Mouse (Mus musculus) adrenal gland, postnatal 4 days (tissue): ENCODE results near the gene Ralgapa1. TPM values are rescaled to one million over a fixed set of nuclear protein-coding genes. Genes with fewer than 3 reads are reported as not detected.
A peak's percentile ranks its signal among the peaks of the same experiment; 100 is the strongest.
"Not testable (repeated sequence)": the region's sequence is repeated elsewhere in the genome, so short reads cannot be mapped to it uniquely, and the experiment has no call there.

ENCODE experiments used
- DNase-seq, 2 experiments: peaks; one replicate each; pipeline ENCODE4 v3.0.0; 2021 to 2022; ENCODE audit warnings: low spot score in 2 of 2, mixed read lengths in 2 of 2
- total RNA-seq, 2 experiments: library from RNA; stranded (reverse); gene quantifications; 2 replicates each; pipeline ENCODE4 v1.2.3; 2021

The Ralgapa1 gene
- total RNA-seq, 2 experiments from 2014 or later = 70.5 to 76.7 TPM

DNA sequence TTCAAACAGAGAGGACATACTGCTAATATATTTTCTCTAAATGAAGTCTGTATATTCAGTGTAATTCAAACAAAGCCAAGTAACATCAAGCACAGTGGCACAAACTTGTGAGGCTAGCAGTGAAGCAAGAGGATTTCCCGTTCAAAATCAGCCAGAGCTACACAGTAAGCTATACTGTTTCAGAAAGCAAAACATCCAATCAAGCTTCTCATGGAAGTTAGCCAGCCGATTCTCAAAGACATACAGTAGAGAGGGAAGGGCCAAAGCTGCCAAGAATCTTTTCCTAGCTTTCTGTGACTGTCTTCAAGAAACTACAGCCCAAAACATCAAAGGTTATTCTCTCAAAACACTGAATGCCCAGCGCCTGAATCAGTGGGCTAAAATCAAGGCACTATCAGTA lies 15.9 kb downstream of the Ralgapa1 start:
- no peak for DNase-seq

DNA sequence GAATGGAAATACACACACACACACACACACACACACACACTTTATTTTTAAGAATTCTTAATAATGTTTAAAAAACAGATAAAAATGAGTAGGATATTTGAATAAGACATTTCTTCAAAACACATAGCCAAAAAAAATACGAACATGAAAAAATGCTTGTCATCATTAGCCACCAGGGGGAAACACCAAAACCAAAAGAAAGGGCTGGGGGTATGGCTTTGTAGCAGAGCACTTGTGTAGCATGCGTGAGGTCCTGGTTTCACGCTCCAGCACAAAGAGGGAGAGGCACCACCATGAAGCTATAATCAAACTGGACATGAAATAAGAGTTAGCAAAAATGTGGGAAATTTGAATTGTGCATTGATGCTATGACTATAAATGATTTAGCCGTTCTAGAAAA lies 19.8 kb downstream of the Ralgapa1 start:
- DNase-seq = no peak

DNA sequence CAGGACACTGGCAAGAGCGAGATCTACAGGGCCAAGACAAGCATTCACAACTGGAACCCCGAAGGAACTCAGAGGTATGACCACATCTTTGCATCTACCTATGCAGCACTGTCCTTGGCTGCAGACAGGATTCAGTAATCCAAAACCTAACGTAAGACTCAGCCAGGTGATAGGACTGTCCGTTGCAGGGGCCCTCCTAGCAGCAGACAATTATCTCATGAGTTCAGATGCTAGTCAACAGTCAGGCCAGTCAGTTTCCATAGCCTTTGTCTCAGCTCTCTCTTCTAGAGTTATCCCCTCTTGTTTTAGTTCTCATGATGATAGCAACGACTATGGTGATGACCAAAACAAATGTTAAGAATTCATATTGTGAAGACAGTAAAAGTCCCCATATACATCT lies 20.8 kb downstream of the Ralgapa1 start:
- DNase-seq = no peak

DNA sequence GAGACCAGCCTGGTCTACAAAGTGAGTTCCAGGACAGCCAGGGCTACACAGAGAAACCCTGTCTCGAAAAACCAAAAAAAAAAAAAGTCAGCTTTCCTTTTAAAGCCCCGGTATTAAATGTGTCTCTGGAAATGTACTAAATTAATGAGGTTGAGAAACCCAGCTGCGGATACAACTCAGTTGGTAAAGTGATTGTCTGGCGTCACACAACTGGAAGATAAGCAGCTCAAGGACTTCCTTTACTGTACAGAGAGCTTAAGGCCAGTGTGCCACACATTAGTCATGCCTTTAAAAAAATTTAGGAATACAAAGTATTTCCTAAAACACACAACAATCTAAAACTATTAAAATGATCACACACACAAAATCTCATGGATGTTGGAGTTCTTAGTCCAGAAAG lies 22.2 kb downstream of the Ralgapa1 start:
- no peak for DNase-seq

DNA sequence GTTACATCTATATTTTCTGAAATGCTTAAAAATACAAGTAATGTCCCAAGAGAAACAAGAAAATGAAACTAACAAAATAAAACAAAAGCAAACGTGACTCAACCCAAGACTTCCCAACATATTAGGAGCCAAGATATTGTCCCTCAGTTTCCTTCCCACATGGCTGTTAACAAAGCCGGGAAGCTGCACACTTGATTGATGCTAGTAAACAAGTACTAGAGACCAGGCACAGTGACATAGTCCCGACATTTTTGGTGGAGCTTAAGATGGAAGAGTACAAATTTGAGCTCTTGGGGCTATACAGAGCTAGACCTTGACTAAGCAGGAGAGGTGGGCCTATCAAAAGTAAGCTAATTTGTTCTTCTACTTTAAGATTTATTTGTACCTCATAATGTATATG lies 23.9 kb downstream of the Ralgapa1 start:
- DNase-seq = no peak

DNA sequence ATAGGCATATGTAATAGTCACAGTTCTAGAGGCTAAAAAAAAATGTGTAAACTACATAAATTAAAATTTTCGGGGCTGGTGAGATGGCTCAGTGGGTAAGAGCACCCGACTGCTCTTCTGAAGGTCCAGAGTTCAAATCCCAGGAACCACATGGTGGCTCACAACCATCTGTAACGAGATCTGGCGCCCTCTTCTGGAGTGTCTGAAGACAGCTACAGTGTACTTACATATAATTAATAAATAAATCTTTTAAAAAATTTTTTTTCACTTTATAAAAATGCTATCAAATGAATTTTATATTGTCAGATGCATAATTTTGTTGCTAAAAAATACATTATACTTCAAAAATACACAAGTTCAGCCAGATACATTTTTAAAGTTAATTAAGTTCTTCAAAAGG lies 26.5 kb downstream of the Ralgapa1 start:
- DNase-seq = not testable (repeated sequence)

DNA sequence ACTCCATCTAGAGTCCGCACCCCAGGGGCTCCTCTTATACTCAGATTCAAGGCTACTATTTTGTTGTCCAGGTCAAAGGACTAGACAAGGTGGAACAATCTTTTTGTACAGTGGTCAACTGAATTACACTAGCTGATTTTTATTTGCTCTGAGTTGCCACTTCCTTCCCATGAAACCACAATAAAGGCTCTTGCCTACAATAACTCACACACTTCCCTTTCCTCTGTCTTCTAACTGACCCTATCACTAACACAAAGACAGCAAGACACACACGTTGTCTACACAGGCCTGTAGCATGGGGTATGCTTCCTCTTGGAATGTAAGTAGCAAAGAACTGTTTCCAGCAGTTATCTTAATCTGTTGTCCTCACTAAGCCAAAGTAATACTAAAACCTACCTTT lies 35.7 kb downstream of the Ralgapa1 start:
- DNase-seq = no peak

DNA sequence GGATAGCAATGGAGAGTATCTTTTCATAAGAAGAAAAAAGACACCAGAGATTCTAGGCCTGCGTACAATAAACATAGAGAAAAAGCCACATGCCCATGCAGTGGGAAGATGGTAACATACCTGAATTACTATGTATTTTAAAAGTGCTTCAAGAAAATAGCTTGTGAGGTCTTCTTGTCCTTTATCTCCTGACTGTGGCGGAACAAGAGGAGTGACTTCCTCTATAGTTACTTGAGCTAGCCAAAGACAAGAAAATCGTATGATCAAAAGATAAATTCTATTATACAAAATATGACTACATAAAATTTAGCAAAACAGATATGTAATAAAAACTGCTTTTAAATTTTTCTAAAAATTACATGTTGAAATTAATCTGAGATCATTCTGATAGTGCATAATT lies 38.3 kb downstream of the Ralgapa1 start:
- no peak for DNase-seq

DNA sequence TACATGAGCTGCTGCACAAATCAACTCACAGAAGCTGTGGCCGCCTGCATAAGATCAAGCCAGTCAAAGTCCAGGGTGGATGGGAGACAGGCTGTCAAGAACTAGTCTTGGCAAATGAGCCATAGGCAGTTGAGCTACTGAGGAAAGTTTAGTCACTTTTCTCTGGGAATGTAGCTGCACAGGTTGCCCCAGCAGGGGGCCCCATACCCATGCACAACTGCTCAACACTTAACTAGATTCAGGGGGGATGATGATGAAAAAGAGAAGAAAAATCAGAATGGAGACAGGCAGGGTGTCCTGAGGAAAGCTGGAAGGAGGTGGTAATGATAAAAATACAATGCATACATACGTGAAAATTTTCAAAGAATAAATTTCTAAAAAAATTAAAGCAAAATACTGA lies 42.7 kb downstream of the Ralgapa1 start:
- DNase-seq = peak in 1 of 2 experiments; percentile 15

DNA sequence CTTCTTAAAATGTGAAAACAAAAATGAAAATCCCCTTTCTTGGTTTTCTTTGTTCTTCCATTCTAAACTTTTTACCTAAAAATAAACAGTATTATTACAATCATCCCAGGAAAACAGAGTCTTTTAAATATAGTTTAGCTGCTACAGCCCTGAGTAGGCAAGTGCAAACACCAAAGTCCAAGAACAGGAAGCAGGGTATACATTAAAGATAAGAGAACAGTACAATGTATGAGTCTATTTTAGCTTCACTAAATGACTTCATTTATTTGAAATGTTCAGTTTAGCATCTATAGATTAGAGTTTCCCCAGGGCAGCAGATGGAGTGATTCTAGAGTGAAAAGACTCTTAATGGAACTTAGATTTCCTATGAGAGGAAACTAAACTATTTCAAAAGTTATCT lies 43.6 kb downstream of the Ralgapa1 start:
- DNase-seq = no peak

DNA sequence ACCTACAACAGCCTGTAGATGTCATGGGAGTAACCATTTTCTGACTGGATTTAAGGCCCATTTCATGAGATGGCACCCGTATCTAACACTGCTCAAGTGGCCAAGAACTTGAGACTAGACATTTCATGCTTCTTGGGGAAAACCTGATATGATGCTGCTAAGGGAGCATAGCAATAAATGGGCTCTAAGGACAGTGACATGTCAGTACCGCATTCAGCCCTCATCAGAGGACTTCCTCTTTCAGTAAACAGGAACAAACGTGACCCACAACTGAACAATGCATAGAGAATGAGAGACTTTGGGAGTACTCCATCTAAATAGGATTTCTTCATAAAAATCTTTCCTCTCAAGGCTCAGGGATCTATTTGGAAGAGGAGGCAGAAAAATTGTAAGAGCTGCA lies 46.7 kb downstream of the Ralgapa1 start:
- no peak for DNase-seq

DNA sequence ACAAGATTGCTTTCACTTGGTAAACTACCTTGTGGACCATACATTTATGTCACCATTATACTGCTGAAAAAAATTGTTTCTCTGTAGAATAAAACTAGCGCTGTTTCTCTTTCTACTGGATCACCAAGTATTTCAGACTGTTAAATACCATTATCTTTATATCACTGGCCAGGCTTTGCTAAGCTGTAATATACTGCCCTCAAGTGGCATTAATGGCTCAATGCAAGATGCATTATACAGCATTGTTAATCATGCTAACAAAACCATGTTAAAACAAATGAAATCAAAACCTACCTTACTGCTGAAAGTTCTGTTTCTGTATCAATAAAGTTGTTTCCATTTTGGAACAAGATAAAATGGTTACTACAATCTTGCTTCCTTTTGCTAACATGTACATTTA lies 100.6 kb downstream of the Ralgapa1 start:
- DNase-seq = no peak

DNA sequence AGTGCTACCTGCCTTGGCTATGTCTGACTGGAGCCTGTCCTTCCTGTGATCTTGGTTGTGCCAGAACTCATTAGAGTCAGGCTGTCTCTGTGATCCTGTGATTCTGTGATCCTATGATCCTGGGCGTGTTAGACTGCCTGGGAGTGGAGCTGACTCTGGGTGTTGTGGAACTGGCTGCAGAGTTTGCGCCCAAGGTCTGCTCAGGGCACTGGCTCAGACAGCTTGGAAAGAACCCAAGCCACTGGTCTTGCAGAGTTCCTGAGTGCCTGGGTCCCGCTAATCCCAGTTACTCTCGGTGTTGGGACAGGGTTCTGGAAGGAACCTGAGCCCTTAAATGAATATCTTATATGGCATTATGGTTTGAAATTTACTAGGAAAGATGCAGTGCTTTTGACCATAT lies 115.1 kb downstream of the Ralgapa1 start:
- DNase-seq = no peak

DNA sequence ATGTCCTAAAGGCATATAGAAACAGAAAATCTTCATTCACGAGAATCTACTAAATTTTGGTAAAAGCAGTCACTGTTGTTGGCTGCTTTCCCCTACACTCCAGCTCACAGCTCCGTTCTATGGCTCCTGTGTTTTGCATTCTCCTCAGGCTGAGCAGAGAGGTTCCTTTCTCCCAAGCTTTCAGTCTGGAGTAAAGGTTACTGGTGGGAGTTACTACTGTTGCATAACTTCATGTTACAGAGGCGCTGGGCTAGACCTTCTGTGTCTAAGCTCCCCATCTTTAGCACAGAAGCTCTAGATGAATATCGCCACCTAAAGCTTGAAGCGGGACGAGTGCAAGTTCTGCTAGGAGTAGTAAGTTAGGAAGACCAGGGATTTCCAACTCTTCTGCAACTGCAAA lies 154.3 kb downstream of the Ralgapa1 start:
- no peak for DNase-seq

DNA sequence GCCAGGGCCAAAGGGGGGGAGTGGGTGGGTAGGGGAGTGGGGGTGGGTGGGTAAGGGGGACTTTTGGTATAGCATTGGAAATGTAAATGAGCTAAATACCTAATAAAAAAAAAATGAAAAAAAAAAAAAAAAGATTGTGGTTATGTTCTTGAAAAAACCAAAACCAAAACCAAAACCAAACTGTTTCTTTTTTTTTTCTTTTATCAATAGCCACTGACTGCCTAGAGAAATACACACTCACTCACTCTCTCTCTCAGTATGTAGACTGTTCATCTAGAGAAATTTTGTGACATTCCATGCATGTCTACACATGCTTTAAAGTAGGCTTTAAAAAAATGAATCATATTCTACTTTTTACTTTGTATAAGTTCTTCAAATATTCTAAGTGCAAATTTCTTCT lies 157.8 kb downstream of the Ralgapa1 start:
- not testable (repeated sequence) for DNase-seq

DNA sequence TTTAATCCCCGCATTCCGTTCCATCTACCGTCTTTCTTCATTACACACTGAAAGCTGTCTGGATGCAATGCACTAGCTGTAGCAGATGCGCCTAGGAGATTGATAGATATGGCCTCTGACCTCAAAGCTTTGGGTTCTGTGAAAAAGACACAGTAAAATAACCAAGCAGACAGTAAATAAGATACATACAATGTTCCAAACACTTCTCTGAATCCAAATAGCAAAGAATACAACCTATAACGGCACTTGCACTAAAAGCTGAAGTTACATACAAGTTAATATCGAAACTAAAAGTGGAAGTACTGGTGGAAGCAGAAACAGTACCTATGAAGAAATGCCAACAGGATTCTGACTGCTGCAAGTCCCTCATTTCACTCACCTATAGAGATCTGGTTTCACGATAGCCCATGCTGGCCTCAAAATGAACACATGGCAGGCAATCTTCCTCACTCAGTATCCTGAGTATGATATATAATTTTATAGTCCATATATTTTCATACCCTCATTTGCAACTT lies 172.9 kb downstream of the Ralgapa1 start:
- no peak for DNase-seq

DNA sequence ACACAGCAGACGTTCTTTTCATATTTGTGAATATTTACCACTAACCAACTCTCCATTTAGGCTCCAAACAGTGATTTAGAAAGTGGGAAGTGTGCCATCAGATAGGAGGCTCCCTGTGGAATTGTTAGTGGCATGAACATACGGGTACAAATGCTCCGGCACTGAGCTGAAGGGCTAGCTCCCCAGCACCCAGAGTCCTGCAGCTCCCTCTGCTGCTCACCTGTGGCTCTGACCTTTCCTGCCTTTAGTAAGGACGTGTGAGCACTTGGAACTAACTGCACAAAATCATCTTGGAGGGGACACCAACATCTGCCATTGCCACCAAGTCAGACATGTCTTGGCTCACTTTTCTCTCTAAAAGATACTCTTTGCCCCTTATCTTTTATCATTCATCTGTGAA lies 194.3 kb downstream of the Ralgapa1 start:
- no peak for DNase-seq

DNA sequence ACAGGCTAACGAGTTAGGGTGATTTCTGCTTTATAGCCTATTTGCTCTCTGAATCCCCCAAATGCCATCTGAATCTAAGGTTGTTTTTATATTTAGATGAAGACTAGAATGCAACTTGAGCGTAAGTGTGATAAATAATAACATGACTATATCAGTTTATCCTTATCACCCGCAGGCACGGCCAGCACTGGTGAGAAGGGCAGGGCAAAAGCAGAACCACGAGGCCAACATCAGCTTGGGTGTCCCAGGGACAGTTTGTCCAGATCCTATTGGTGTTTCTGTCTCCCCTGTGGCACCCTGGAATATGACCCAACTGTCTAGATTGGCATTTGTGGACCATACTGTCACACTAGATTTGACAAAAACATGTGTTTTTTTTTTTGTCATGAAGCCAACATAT lies 197.7 kb downstream of the Ralgapa1 start:
- no peak for DNase-seq

DNA sequence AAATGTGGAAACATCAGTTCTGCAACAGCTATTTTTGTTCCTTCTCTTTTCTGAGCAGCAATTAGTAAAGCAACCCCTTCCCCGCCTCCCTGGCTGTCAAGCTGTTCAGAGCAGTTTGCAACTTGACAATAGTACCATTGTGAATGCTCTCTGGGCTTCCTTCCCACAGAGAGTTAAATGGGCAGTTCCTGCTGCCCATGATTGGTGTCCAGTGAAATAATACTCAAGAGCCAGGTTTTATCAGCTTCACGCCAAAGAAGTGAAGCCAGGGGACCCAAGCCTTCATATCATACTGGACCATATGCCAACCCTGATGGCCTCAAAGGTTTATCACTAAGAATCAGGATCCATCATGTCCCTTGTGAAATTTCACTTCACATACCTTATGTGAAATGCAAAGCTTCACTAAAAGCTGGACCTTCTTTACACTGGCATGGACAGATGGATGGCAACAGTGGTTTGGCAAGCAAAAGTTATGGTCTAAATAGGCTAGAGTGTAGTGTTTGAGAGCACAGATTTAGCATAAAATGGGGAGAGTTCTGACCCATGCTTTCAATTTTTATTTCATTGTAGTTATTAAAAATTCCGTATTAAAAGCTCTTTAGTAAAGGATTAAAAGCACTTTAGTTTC lies 198.2 kb downstream of the Ralgapa1 start:
- no peak for DNase-seq

DNA sequence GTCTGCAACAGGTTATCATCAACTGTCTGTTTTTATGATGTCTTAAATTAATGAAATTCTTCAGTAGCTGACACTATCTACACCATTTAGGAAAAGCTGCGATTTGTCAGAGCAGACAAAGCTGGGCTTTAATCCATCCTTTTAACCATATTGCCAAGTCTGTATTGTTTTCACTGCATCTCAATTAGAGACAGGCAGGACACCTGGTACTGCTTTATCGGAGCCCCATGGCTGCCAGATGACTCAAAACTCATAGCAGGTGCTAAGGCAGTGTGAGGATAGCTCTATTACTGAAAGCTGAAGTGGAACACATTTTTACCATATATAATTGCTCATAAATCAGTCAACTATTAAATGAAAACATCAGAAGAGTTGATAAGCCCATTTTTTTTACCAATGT lies 200.6 kb downstream of the Ralgapa1 start:
- no peak for DNase-seq

DNA sequence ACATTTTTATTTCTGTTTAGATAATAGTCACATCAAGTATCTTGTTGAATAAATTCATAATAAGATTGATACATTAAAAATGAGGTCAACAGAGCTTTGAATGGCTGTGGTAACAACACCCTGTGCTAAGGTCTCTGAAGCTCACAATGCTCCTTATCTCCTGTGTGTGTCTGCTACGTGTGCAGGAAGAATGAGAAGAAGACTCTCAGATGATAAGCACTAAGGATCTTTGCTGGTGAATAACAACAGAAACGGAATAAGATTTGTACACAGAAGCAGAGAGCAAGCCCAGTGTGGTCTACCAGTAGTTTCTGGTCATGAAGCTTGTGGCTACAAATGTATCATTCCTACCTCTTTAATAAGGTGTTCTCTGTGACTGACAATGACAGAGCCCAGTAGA lies 210.2 kb downstream of the Ralgapa1 start:
- DNase-seq = no peak

DNA sequence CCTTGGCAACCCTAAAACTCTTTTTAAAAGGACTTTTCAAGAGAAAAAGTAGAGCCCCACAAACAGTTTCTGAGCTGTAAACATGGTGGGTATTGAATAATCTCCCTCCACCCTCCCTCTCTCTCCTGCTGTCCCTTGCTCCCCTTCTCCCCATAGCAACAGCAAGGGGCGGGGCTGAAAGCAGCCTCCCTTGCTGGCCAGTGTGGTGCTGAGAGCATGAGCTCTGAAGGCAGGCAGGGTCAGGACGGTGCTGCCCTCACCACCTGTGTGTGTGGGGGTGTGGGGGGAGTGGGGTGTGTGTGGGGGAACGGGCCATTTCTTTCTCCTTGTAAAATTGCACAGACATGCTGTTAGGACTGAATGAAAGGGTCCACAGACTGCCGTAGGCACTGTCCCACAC lies 213.1 kb downstream of the Ralgapa1 start:
- DNase-seq = no peak

DNA sequence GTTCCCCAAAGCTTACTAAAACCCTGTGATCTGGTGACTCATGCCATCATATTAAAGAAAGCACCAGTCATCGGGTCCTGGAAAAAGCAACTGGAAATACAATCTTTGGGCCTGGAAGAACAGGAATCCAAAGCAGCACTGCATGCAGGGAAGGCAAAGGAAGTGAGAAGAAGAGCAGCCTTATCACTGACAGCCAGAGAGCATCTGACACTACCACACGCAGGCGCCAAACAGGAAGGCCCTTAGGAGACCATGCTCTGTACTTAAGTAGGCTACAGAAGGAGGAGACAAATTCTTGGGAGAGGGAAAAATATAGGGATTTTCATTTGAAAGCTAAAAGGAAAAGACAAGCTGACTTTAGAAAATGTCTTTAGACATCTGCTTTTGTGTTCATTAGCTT lies 216.6 kb downstream of the Ralgapa1 start:
- no peak for DNase-seq
